23 mouse cellular contexts compared by ENCODE assay signal in the genomic region with DNA sequence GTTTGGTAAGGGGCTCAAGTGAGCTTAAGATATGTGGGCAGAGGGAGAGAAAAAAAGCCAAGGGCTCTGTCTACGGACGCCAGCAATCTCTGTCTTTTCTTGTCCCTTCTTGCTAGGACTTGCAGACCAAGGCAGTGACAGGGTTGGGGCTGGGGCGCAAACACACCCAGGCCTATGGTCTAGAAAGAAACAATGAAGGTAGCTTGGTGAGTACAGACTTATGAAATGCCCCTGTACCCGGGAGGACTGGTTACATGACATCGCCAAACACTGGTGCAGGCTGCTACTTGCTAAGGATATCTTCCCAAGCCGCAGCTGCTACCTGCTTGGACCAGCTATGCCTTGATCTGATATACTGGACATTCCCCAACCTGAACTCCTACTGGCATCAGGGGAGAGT.
A peak's percentile ranks its signal among the peaks of the same experiment; 100 is the strongest.
DNase-seq lines count a peak whose midpoint lies in the region; ATAC-seq and TF ChIP-seq lines count a peak whose summit lies in the region.
"Had no signal": no experiment of that assay in that cellular context is flagged by ENCODE, and none has a peak within 500 bp of the region (broad histone marks: within the 10 kb centered on the region; RNA-seq: fewer than 3 reads in every experiment).

No protein-coding gene starts in this region.

- no peaks in the 10 kb centered on the region for H3K27me3 ChIP-seq in embryonic facial prominence, embryonic 14.5 days (replicated peaks; ENCODE audit: control insufficient read depth, insufficient read depth, low read length)
- H3K27me3 ChIP-seq in embryonic facial prominence, embryonic 10.5 days (replicated peaks; ENCODE audit: low read depth, poor library complexity, severe bottlenecking) = no peaks in the 10 kb centered on the region
- H3K27me3 ChIP-seq in stomach, embryonic 14.5 days (ENCODE audit: control insufficient read depth, insufficient read depth, low read length) = no peaks in the 10 kb centered on the region
- no peaks in the 10 kb centered on the region for H3K27me3 ChIP-seq in stomach, postnatal 0 days (ENCODE audit: control insufficient read depth, insufficient read depth, low read length)
- H3K27me3 ChIP-seq: embryonic facial prominence, embryonic 13.5 days; forebrain, embryonic 15.5 days; hindbrain, embryonic 13.5 days; intestine, embryonic 15.5 days had no signal

- 74% methylated on average over 6 of the region's 6 CpGs for WGBS in embryonic facial prominence, embryonic 14.5 days
- WGBS in embryonic facial prominence, embryonic 10.5 days = 87% methylated on average over 6 of the region's 6 CpGs
- WGBS in stomach, embryonic 14.5 days = 79% methylated on average over 6 of the region's 6 CpGs
- 77% methylated on average over 6 of the region's 6 CpGs for WGBS in stomach, postnatal 0 days

- no peaks in the 10 kb centered on the region for H3K36me3 ChIP-seq in embryonic facial prominence, embryonic 14.5 days (ENCODE audit: control insufficient read depth, insufficient read depth, low read length)
- H3K36me3 ChIP-seq in embryonic facial prominence, embryonic 10.5 days (replicated peaks) = no peaks in the 10 kb centered on the region
- no peaks in the 10 kb centered on the region for H3K36me3 ChIP-seq in stomach, embryonic 14.5 days (ENCODE audit: control insufficient read depth, insufficient read depth, low read length)
- H3K36me3 ChIP-seq in stomach, postnatal 0 days (ENCODE audit: control insufficient read depth, insufficient read depth, low read length) = no peaks in the 10 kb centered on the region
- H3K36me3 ChIP-seq: embryonic facial prominence, embryonic 13.5 days; forebrain, embryonic 15.5 days; hindbrain, embryonic 10.5 days; hindbrain, embryonic 13.5 days; intestine, embryonic 15.5 days had no signal

- no peaks in the 10 kb centered on the region for H3K9me3 ChIP-seq in embryonic facial prominence, embryonic 14.5 days (ENCODE audit: control insufficient read depth, low read length)
- H3K9me3 ChIP-seq in embryonic facial prominence, embryonic 10.5 days = no peaks in the 10 kb centered on the region
- no peaks in the 10 kb centered on the region for H3K9me3 ChIP-seq in stomach, embryonic 14.5 days (ENCODE audit: control insufficient read depth, low read depth, low read length)
- H3K9me3 ChIP-seq in stomach, postnatal 0 days (ENCODE audit: control insufficient read depth, low read length) = no peaks in the 10 kb centered on the region
- H3K9me3 ChIP-seq: embryonic facial prominence, embryonic 13.5 days; forebrain, embryonic 15.5 days; hindbrain, embryonic 10.5 days; hindbrain, embryonic 13.5 days; intestine, embryonic 15.5 days had no signal

- TF ChIP-seq CTCF in stomach, postnatal 0 days (IDR thresholded peaks at IDR 0.05; ENCODE audit: low read depth) = no peak

- H3K9ac ChIP-seq in embryonic facial prominence, embryonic 14.5 days (ENCODE audit: low read depth, low read length) = no peak overlapping the region
- H3K9ac ChIP-seq in stomach, embryonic 14.5 days (replicated peaks; ENCODE audit: low read depth, low read length) = no peak overlapping the region
- no peak overlapping the region for H3K9ac ChIP-seq in stomach, postnatal 0 days (ENCODE audit: low read length)
- H3K9ac ChIP-seq: embryonic facial prominence, embryonic 13.5 days; forebrain, embryonic 15.5 days; hindbrain, embryonic 13.5 days; intestine, embryonic 15.5 days had no signal

- no peaks in the 10 kb centered on the region for H3K4me1 ChIP-seq in embryonic facial prominence, embryonic 14.5 days (ENCODE audit: control insufficient read depth, insufficient read depth, low read length)
- no peaks in the 10 kb centered on the region for H3K4me1 ChIP-seq in embryonic facial prominence, embryonic 10.5 days
- no peaks in the 10 kb centered on the region for H3K4me1 ChIP-seq in stomach, embryonic 14.5 days (ENCODE audit: control insufficient read depth, insufficient read depth, low read length)
- H3K4me1 ChIP-seq in stomach, postnatal 0 days (replicated peaks; ENCODE audit: control insufficient read depth, insufficient read depth) = no peaks in the 10 kb centered on the region; the same call in 1 of the 2 replicates
- H3K4me1 ChIP-seq: embryonic facial prominence, embryonic 13.5 days; forebrain, embryonic 15.5 days; hindbrain, embryonic 10.5 days; intestine, embryonic 15.5 days had no signal

- peak; percentile 36 for TF ChIP-seq EP300 in stomach, postnatal 0 days (optimal IDR thresholded peaks at IDR 0.05)

- no peak overlapping the region for H3K27ac ChIP-seq in embryonic facial prominence, embryonic 14.5 days (replicated peaks; ENCODE audit: low read depth, low read length)
- no peak overlapping the region for H3K27ac ChIP-seq in embryonic facial prominence, embryonic 10.5 days (replicated peaks)
- peak overlapping the region; percentile 70; the same call in 1 of the 2 replicates for H3K27ac ChIP-seq in stomach, embryonic 14.5 days (ENCODE audit: low read length)
- peak overlapping the region; percentile 63 for H3K27ac ChIP-seq in stomach, postnatal 0 days (replicated peaks)
- H3K27ac ChIP-seq: embryonic facial prominence, embryonic 13.5 days; forebrain, embryonic 15.5 days; heart, adult 2 months; hindbrain, embryonic 10.5 days; hindbrain, embryonic 13.5 days; intestine, embryonic 15.5 days had no signal

- ATAC-seq in embryonic facial prominence, embryonic 14.5 days (ENCODE audit: low read depth) = peak; percentile 50; the same call in 1 of the 2 replicates
- peak; percentile 25; the same call in 1 of the 2 replicates for ATAC-seq in stomach, embryonic 14.5 days (ENCODE audit: insufficient number of reproducible peaks, insufficient read depth, low FRiP score, low read depth)
- no peak for ATAC-seq in stomach, postnatal 0 days (ENCODE audit: low FRiP score, low TSS enrichment)
- ATAC-seq: forebrain, embryonic 15.5 days; hindbrain, embryonic 16.5 days; intestine, embryonic 15.5 days had no signal

- no peak overlapping the region for H3K4me3 ChIP-seq in embryonic facial prominence, embryonic 14.5 days (ENCODE audit: low read depth, low read length)
- no peak overlapping the region for H3K4me3 ChIP-seq in embryonic facial prominence, embryonic 10.5 days
- H3K4me3 ChIP-seq in stomach, embryonic 14.5 days (ENCODE audit: low read depth, low read length) = no peak overlapping the region
- no peak overlapping the region for H3K4me3 ChIP-seq in stomach, postnatal 0 days (ENCODE audit: low read depth, low read length)
- H3K4me3 ChIP-seq: embryonic facial prominence, embryonic 13.5 days; forebrain, embryonic 15.5 days; heart, adult 2 months; hindbrain, embryonic 10.5 days; hindbrain, embryonic 13.5 days; intestine, embryonic 15.5 days had no signal

- peak; percentile 14 for DNase-seq in embryonic facial prominence, embryonic 14.5 days (ENCODE audit: low spot score)
- no peak for DNase-seq in embryonic facial prominence, embryonic 10.5 days (ENCODE audit: low spot score)
- no peak for DNase-seq in stomach, postnatal 0 days (ENCODE audit: low spot score)
- peak; percentile 54 for DNase-seq in urinary bladder, postnatal 25 days (ENCODE audit: low spot score)
- no peak for DNase-seq in gastrocnemius, adult 8-10 months (ENCODE audit: low spot score in 2 of 2)
- DNase-seq in retina, postnatal 1 day = no peak
- no peak for DNase-seq in heart, adult 18-20 months
- DNase-seq: adrenal gland, postnatal 10 days; adrenal gland, postnatal 36 days; cerebellum, adult 2 months; cerebellum, adult 9-11 months; cerebellum, postnatal 25 days; gastrocnemius, postnatal 10 days; heart, adult 2 months; heart, postnatal 36 days had no signal

- no peak overlapping the region for H3K4me2 ChIP-seq in embryonic facial prominence, embryonic 14.5 days (ENCODE audit: low read depth, low read length)
- no peak overlapping the region for H3K4me2 ChIP-seq in stomach, embryonic 14.5 days (replicated peaks; ENCODE audit: low read depth, low read length)
- H3K4me2 ChIP-seq in stomach, postnatal 0 days (replicated peaks; ENCODE audit: low read depth) = no peak overlapping the region
- H3K4me2 ChIP-seq: embryonic facial prominence, embryonic 13.5 days; forebrain, embryonic 15.5 days; heart, embryonic 11.5 days; hindbrain, embryonic 13.5 days; intestine, embryonic 15.5 days had no signal

Comparison
In these comparisons a context has a peak if more than half of its experiments do, and no peak if none do; other contexts are left out.
1. DNase-seq: peak in embryonic facial prominence, embryonic 14.5 days (single experiment) and urinary bladder, postnatal 25 days (single experiment); none in embryonic facial prominence, embryonic 10.5 days (single experiment), stomach, postnatal 0 days (single experiment), gastrocnemius, adult 8-10 months (0 of 2), retina, postnatal 1 day (single experiment) and heart, adult 18-20 months (0 of 2).
2. H3K27ac ChIP-seq: peak in stomach, embryonic 14.5 days (single experiment) and stomach, postnatal 0 days (single experiment); none in embryonic facial prominence, embryonic 14.5 days (single experiment) and embryonic facial prominence, embryonic 10.5 days (single experiment).